Mouse (Mus musculus) kidney, postnatal 0 days (tissue): ENCODE measurements at regions not wholly inside any gene's neighbourhood (a gene's known extent, or its start where the extent isn't known, plus 50 kb on each side); places are given as distances from the start of the nearest gene placed in this dataset.

Experiments
- ATAC-seq: fragments of 200-750 bp; cut with Nextera tagmentation; replicated peaks from 2 replicates; pipeline ENCODE4 v1.8.0; 2017; ENCODE audit warnings: low read depth, moderate number of reproducible peaks, moderate TSS enrichment, moderate library complexity; ENCODE audit not compliant: low FRiP score
- DNase-seq: peaks from one replicate; pipeline ENCODE4 v3.0.0-alpha.2; 2016; ENCODE audit warnings: low spot score
- H3K27ac ChIP-seq: fragments of 300-500 bp; sonication (generic); 2 replicates; pipeline ENCODE4 v1.5.1; 2014; ENCODE audit warnings: mild to moderate bottlenecking
- H3K27me3 ChIP-seq: fragments of 300-500 bp; sonication (generic); 2 replicates; pipeline ENCODE4 v1.6.1; 2014; ENCODE audit warnings: low read length, mixed read lengths; ENCODE audit not compliant: insufficient read depth
- H3K36me3 ChIP-seq: fragments of 300-500 bp; sonication (generic); 2 replicates; pipeline ENCODE4 v1.6.1; 2014; ENCODE audit warnings: low read length, mixed read lengths; ENCODE audit not compliant: insufficient read depth
- H3K4me1 ChIP-seq: fragments of 300-500 bp; sonication (generic); replicated peaks from 2 replicates; pipeline ENCODE4 v1.6.1; 2014; ENCODE audit warnings: antibody characterized with exemption, low read length, mixed read lengths; ENCODE audit not compliant: insufficient read depth
- H3K4me2 ChIP-seq: fragments of 300-500 bp; sonication (generic); 2 replicates; pipeline ENCODE4 v1.6.1; 2014; ENCODE audit warnings: mild to moderate bottlenecking, low read length, moderate library complexity, mixed read lengths
- H3K4me3 ChIP-seq: fragments of 300-500 bp; sonication (generic); replicated peaks from 2 replicates; pipeline ENCODE4 v1.5.1; 2014; ENCODE audit warnings: low read depth, low read length
- H3K9ac ChIP-seq: fragments of 300-500 bp; sonication (generic); 2 replicates; pipeline ENCODE4 v1.6.1; 2014; ENCODE audit warnings: low read depth, low read length
- H3K9me3 ChIP-seq: fragments of 300-500 bp; sonication (generic); replicated peaks from 2 replicates; pipeline ENCODE4 v1.6.1; 2016; ENCODE audit warnings: low read length, inconsistent platforms, mixed read lengths
- CTCF ChIP-seq: IDR thresholded peaks from 2 replicates; pipeline ENCODE4 v1.5.1; 2016; ENCODE audit warnings: antibody characterized with exemption, low read depth, mild to moderate bottlenecking, moderate library complexity
- WGBS: fragments of 180-500 bp; shearing (Covaris S2); extraction: QIAGEN DNeasy Blood & Tissue Kit; methylation state at CpG from one replicate; pipeline ENCODE4 v1.1.7; 2014; 5-methylcytosine and 5-hydroxymethylcytosine counted together

DNA sequence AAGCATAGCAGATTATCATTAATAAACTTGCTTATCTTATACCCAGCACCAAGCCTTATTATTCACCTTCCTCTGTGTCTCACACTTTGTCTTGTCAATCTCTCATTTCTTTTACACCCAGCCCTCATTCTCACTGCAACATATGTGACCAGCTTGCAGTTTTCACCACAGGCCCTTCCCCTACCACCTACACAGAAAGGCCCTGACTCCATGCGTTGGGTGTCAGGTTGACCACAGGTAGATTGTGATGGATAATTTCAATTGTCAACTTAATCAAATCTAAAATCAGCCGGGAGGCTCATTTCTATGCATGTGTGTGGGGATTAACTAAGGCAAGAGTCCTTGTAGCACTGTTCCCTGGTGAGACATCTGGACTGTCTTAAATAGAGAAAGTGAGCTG, 72.4 kb upstream of the Rbpj start:
- WGBS, result 90% methylated on average over 2 of the region's 2 CpGs

GRCm38 (mm10) chr5:53394560-53394959, 71.4 kb upstream of the Rbpj start:
- WGBS, result 96% methylated on average over 3 of the region's 3 CpGs
- Histone ChIP-seq H3K27me3 (no peaks in the 10 kb centered on the region), H3K9ac (no peak overlapping the region), H3K4me2 (no peak overlapping the region), H3K4me1 (no peaks in the 10 kb centered on the region), H3K36me3 (no peaks in the 10 kb centered on the region), H3K27ac (no peak overlapping the region), H3K9me3 (no peaks in the 10 kb centered on the region), H3K4me3 (no peak overlapping the region)
- no peak for TF ChIP-seq CTCF
- DNase-seq (no peak), ATAC-seq (no peak)

More for the DNA sequence above, 72.4 kb upstream of the Rbpj start:
- no peak overlapping the region for H3K4me3 ChIP-seq
- no peaks in the 10 kb centered on the region for H3K27me3 ChIP-seq
- no peak overlapping the region for H3K27ac ChIP-seq
- no peak for TF ChIP-seq CTCF
- no peak overlapping the region for H3K4me2 ChIP-seq
- DNase-seq, result no peak
- no peaks in the 10 kb centered on the region for H3K36me3 ChIP-seq
- no peak for ATAC-seq
- no peak overlapping the region for H3K9ac ChIP-seq
- no peaks in the 10 kb centered on the region for H3K4me1 ChIP-seq
- H3K9me3 ChIP-seq, result no peaks in the 10 kb centered on the region

- H3K4me3 ChIP-seq, result no peak overlapping the region
- ATAC-seq (no peak), DNase-seq (no peak)
- no peak overlapping the region for H3K27ac ChIP-seq
- TF ChIP-seq CTCF, result no peak
- no peaks in the 10 kb centered on the region for H3K27me3 ChIP-seq
- H3K9me3 ChIP-seq, result no peaks in the 10 kb centered on the region
- no peaks in the 10 kb centered on the region for H3K36me3 ChIP-seq
- no peak overlapping the region for H3K9ac ChIP-seq
- H3K4me2 ChIP-seq, result no peak overlapping the region
- H3K4me1 ChIP-seq, result no peaks in the 10 kb centered on the region
- 88% methylated on average over 8 of the region's 8 CpGs for WGBS
These were observed 67.4 kb upstream of the Rbpj start for GRCm38 (mm10) chr5:53398428-53399058.

DNA sequence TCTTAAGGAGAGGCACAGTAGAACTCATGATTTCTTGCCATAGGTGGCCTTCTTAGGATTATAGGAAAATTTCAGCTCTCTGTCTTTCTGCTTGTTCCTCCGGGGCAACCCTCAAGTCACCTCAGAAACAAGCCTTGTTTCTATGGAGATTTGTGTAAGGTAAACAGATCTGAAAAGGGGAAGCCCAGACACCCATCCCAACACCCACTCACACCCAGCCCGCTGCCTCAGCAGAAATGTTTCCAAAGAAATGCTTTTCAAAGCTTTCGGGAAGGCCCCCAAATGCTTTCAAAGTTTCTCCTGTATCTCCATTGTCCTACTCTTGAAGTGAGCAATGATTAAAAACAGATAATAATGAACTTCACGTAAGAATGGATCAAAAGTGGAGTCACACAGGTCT, 64.9 kb upstream of the Rbpj start:
- no peak for TF ChIP-seq CTCF
- ATAC-seq (no peak), DNase-seq (no peak)
- H3K4me2 ChIP-seq, result no peak overlapping the region
- no peaks in the 10 kb centered on the region for H3K9me3 ChIP-seq
- H3K36me3 ChIP-seq, result no peaks in the 10 kb centered on the region
- H3K27me3 ChIP-seq, result no peaks in the 10 kb centered on the region
- no peaks in the 10 kb centered on the region for H3K4me1 ChIP-seq
- no peak overlapping the region for H3K9ac ChIP-seq
- no peak overlapping the region for H3K27ac ChIP-seq
- no peak overlapping the region for H3K4me3 ChIP-seq
- 76% methylated on average over 4 of the region's 4 CpGs for WGBS

GRCm38 (mm10) chr5:53402022-53402421, 63.9 kb upstream of the Rbpj start:
- WGBS, result 91% methylated on average over 4 of the region's 4 CpGs
- H3K27ac ChIP-seq, result no peak overlapping the region
- no peaks in the 10 kb centered on the region for H3K9me3 ChIP-seq
- no peak overlapping the region for H3K4me3 ChIP-seq
- H3K4me2 ChIP-seq, result no peak overlapping the region
- H3K27me3 ChIP-seq, result no peaks in the 10 kb centered on the region
- no peaks in the 10 kb centered on the region for H3K36me3 ChIP-seq
- DNase-seq (no peak), ATAC-seq (no peak)
- TF ChIP-seq CTCF, result no peak
- no peaks in the 10 kb centered on the region for H3K4me1 ChIP-seq
- no peak overlapping the region for H3K9ac ChIP-seq

DNA sequence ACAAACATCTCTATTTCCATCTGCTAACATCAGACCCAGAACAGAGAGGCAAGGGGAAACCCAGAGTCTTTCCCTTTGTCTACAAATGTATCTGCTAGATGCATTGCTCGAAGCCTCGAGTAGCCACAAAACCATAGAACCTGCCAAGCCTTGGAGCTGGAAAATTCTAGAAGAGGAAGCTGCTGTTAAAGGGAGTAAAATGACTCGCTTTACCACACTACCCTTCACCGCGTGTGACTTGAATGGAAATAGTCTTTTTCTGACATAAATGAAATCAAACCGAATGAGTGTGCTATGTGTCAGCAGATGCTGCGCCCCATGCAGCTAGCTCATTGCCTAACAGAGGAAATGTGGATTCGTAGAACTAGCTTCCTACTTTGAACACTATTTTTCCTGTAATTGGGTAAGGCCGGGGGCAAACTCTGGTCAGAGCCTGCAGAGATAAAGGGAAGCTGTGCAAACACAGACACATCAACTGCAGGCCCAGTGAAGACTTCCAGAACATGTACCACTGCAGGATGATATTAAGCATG, 63.3 kb upstream of the Rbpj start:
- ATAC-seq (no peak), DNase-seq (no peak)
- Histone ChIP-seq H3K36me3 (no peaks in the 10 kb centered on the region), H3K27ac (no peak overlapping the region), H3K4me3 (no peak overlapping the region), H3K9me3 (no peaks in the 10 kb centered on the region), H3K4me1 (no peaks in the 10 kb centered on the region), H3K4me2 (no peak overlapping the region), H3K9ac (no peak overlapping the region), H3K27me3 (no peaks in the 10 kb centered on the region)
- no peak for TF ChIP-seq CTCF
- 85% methylated on average over 9 of the region's 9 CpGs for WGBS

- Histone ChIP-seq H3K9me3 (no peaks in the 10 kb centered on the region), H3K4me2 (no peak overlapping the region), H3K27me3 (no peaks in the 10 kb centered on the region), H3K4me1 (no peaks in the 10 kb centered on the region), H3K9ac (no peak overlapping the region), H3K4me3 (no peak overlapping the region), H3K27ac (no peak overlapping the region), H3K36me3 (no peaks in the 10 kb centered on the region)
- ATAC-seq (no peak), DNase-seq (no peak)
- 73% methylated on average over 5 of the region's 5 CpGs for WGBS
- no peak for TF ChIP-seq CTCF
These were observed 60.0 kb upstream of the Rbpj start for GRCm38 (mm10) chr5:53405929-53406328.
